Comparison of ENCODE assay signal across 31 mouse cellular contexts in genomic region chr8:11834691-11835090, GRCm38 (mm10). TPM values are rescaled to one million over a fixed set of nuclear protein-coding genes. Genes with fewer than 3 reads are reported as not detected.
"Had no signal": no experiment of that assay in that cellular context is flagged by ENCODE, and none has a peak within 500 bp of the region (broad histone marks: within the 10 kb centered on the region; RNA-seq: fewer than 3 reads in every experiment).

No protein-coding gene starts in this region.

- H3K4me1 ChIP-seq: limb, embryonic 10.5 days had no signal

- H3K9ac ChIP-seq: heart, embryonic 13.5 days; heart, embryonic 15.5 days; hindbrain, embryonic 13.5 days; hindbrain, embryonic 15.5 days; limb, embryonic 12.5 days; liver, embryonic 13.5 days had no signal

- H3K4me2 ChIP-seq: heart, embryonic 11.5 days; heart, embryonic 13.5 days; heart, embryonic 15.5 days; hindbrain, embryonic 13.5 days; hindbrain, embryonic 15.5 days; limb, embryonic 12.5 days; liver, embryonic 11.5 days; liver, embryonic 13.5 days had no signal

- H3K4me3 ChIP-seq: heart, adult 2 months; heart, embryonic 13.5 days; heart, embryonic 15.5 days; hindbrain, embryonic 13.5 days; hindbrain, embryonic 15.5 days; layer of hippocampus, adult 2 months; left cerebral cortex, adult 2 months; limb, embryonic 10.5 days; limb, embryonic 12.5 days; liver, embryonic 13.5 days had no signal

- H3K9me3 ChIP-seq: heart, embryonic 13.5 days; heart, embryonic 15.5 days; hindbrain, embryonic 13.5 days; hindbrain, embryonic 15.5 days; limb, embryonic 10.5 days; limb, embryonic 12.5 days; liver, embryonic 13.5 days had no signal

- DNase-seq: gastrocnemius, postnatal 14 days; gastrocnemius, postnatal 36 days; heart, adult 11 months; heart, adult 2 months; heart, postnatal 14 days; heart, postnatal 36 days; kidney, adult 11 months; kidney, adult 2 months; kidney, postnatal 10 days; kidney, postnatal 25 days; kidney, postnatal 4 days; liver; liver, embryonic 13.5 days had no signal

- ATAC-seq: hindbrain, postnatal 0 days; intestine, embryonic 16.5 days had no signal

- H3K27me3 ChIP-seq: heart, embryonic 13.5 days; heart, embryonic 15.5 days; hindbrain, embryonic 13.5 days; hindbrain, embryonic 15.5 days; limb, embryonic 12.5 days; liver, embryonic 13.5 days had no signal

- H3K27ac ChIP-seq: heart, adult 2 months; heart, embryonic 13.5 days; heart, embryonic 15.5 days; hindbrain, embryonic 13.5 days; hindbrain, embryonic 15.5 days; hindbrain, postnatal 0 days; left cerebral cortex, adult 2 months; limb, embryonic 10.5 days; limb, embryonic 12.5 days; liver, embryonic 13.5 days had no signal

RNA-seq across cellular contexts. Expression of gene Tex29, which starts 5.6 kb away (rescaled TPM):
- total RNA-seq: gastrocnemius, adult 18-20 months; gastrocnemius, adult 8-10 months; gastrocnemius, postnatal 14 days; gastrocnemius, postnatal 36 days; heart, adult 2 months; heart, postnatal 14 days; heart, postnatal 36 days; hematopoietic stem cell, adult 5-6 weeks; hindbrain, postnatal 0 days; left cerebral cortex, postnatal 36 days had no signal
- polyA plus RNA-seq: heart, adult 2 months; heart, embryonic 11.5 days; intestine, embryonic 14.5 days; intestine, embryonic 16.5 days; kidney, adult 2 months; kidney, embryonic 14.5 days; limb, embryonic 10.5 days; limb, embryonic 12.5 days; liver, embryonic 11.5 days; liver, embryonic 13.5 days had no signal
